Mouse (Mus musculus) cortical plate, adult 2 months (tissue): Measurements from ENCODE around the gene Rab31.

ENCODE experiments used
- CTCF ChIP-seq: fragments of 200-500 bp; IDR thresholded peaks from 2 replicates; pipeline ENCODE4 v1.5.1; 2011; ENCODE audit warnings: mild to moderate bottlenecking, control low read depth, low read length; ENCODE audit not compliant: insufficient read depth; ENCODE audit errors: extremely low read depth
- POLR2A ChIP-seq: fragments of 200-500 bp; IDR thresholded peaks from 2 replicates; pipeline ENCODE4 v1.6.1; 2011; ENCODE audit warnings: mild to moderate bottlenecking, low read length, control low read depth; ENCODE audit not compliant: insufficient read depth; ENCODE audit errors: extremely low read depth

- no peak for TF ChIP-seq POLR2A
- TF ChIP-seq CTCF: no peak
Observed at GRCm38 (mm10) chr17:65680801-65681412, 91.6 kb downstream of the Rab31 start.
